Mouse (Mus musculus) megakaryocyte-erythroid progenitor cell, adult 5 weeks (primary cell): ENCODE results near the gene Gm10717. TPM values are rescaled to one million over a fixed set of nuclear protein-coding genes. Genes with fewer than 3 reads are reported as not detected.

Experiments used
- polyA plus RNA-seq: library from polyadenylated mRNA; stranded (reverse); fragments of >175 nt; gene quantifications from 2 replicates; pipeline ENCODE4 v1.2.3, GENCODE M21; 2012

Gm10717 gene
- 0.82 and 1.9 TPM in 2 replicates for polyA plus RNA-seq

GRCm38 (mm10) chr9:3024912-3025467 is at the start of gene Gm10717:
TSS of gene Gm10717 (plus strand) at chr9:3025417.

GRCm38 (mm10) chr9:3000445-3000972 is 24.7 kb upstream of the Gm10717 start, which contains the start of gene Gm10722:
TSS of gene Gm10722 (plus strand) at chr9:3000922.

GRCm38 (mm10) chr9:3002794-3003396 is 22.3 kb upstream of the Gm10717 start, which contains the start of gene Gm11168:
TSS of gene Gm11168 (plus strand) at chr9:3003346.

GRCm38 (mm10) chr9:3012733-3013279 is 12.4 kb upstream of the Gm10717 start, which contains the start of gene Gm10721:
TSS of gene Gm10721 (plus strand) at chr9:3013140.

GRCm38 (mm10) chr9:3015354-3015753 is 9.9 kb upstream of the Gm10717 start, which contains the start of gene Gm10720:
TSS of gene Gm10720 (plus strand) at chr9:3015654.

GRCm38 (mm10) chr9:3017108-3017507 is 8.1 kb upstream of the Gm10717 start, which contains the start of gene Gm10719:
TSS of gene Gm10719 (plus strand) at chr9:3017408.

GRCm38 (mm10) chr9:3023312-3023984 is 1.8 kb upstream of the Gm10717 start, which contains the start of gene Gm10718:
TSS of gene Gm10718 (plus strand) at chr9:3023547.

GRCm38 (mm10) chr9:3034299-3034698 is 9.1 kb downstream of the Gm10717 start, which contains the start of gene Gm17535:
TSS of gene Gm17535 (plus strand) at chr9:3034599.

GRCm38 (mm10) chr9:3036577-3036976 is 11.4 kb downstream of the Gm10717 start, which contains the start of gene Gm10715:
TSS of gene Gm10715 (plus strand) at chr9:3036877.

Other genes with a start within 250 kb of the Gm10717 start
- gene Gm10722, start 24.5 kb upstream of the Gm10717 start, polyA plus RNA-seq: 0.52 TPM in 1 of 2 replicates, not detected in the other
- gene Gm11168, start 22.1 kb upstream of the Gm10717 start, polyA plus RNA-seq: 0.34 and 1.7 TPM in 2 replicates
- 0.89 and 1.3 TPM in 2 replicates for gene Gm10721, start 12.3 kb upstream of the Gm10717 start, polyA plus RNA-seq
- 0.16 TPM in 1 of 2 replicates, not detected in the other for gene Gm10720, start 9.8 kb upstream of the Gm10717 start, polyA plus RNA-seq
- gene Gm10719, start 8.0 kb upstream of the Gm10717 start, polyA plus RNA-seq: 4.6 and 9.5 TPM in 2 replicates
- 10.9 and 17.3 TPM in 2 replicates for gene Gm10718, start 1.9 kb upstream of the Gm10717 start, polyA plus RNA-seq
- gene Gm17535, start 9.2 kb downstream of the Gm10717 start, polyA plus RNA-seq: 0.11 TPM in 1 of 2 replicates, not detected in the other
- not detected in 2 replicates for gene Gm10715, start 11.5 kb downstream of the Gm10717 start, polyA plus RNA-seq